Mouse (Mus musculus) forelimb bud, embryonic 11.5 days (tissue): ENCODE measurements around the gene C1ql2.
A peak's percentile ranks its signal among the peaks of the same experiment; 100 is the strongest.

ENCODE experiments used
- DNase-seq: peaks from one replicate; pipeline ENCODE4 v3.0.0-alpha.2; 2012; ENCODE audit warnings: low read depth, low spot score

Gene C1ql2

GRCm38 (mm10) chr1:120340419-120341171 lies at the start of gene C1ql2:
C1ql2 (plus strand) TSS chr1:120340582.
- DNase-seq, result no peak

- DNase-seq, result no peak
Measured at GRCm38 (mm10) chr1:120291709-120292108, 48.7 kb upstream of the C1ql2 start.

GRCm38 (mm10) chr1:120293803-120294202 lies 46.6 kb upstream of the C1ql2 start:
- no peak for DNase-seq

GRCm38 (mm10) chr1:120296936-120297335 lies 43.4 kb upstream of the C1ql2 start:
- no peak for DNase-seq

- no peak for DNase-seq
Measured at GRCm38 (mm10) chr1:120305801-120306200, 34.6 kb upstream of the C1ql2 start.

GRCm38 (mm10) chr1:120321270-120322021 lies 18.9 kb upstream of the C1ql2 start:
- DNase-seq, result no peak

GRCm38 (mm10) chr1:120323131-120323561 lies 17.2 kb upstream of the C1ql2 start:
- DNase-seq, result no peak

GRCm38 (mm10) chr1:120327714-120328113 lies 12.7 kb upstream of the C1ql2 start:
- peak; percentile 43 for DNase-seq

GRCm38 (mm10) chr1:120328212-120328611 lies 12.2 kb upstream of the C1ql2 start:
- no peak for DNase-seq

GRCm38 (mm10) chr1:120331841-120332240 lies 8.5 kb upstream of the C1ql2 start:
- DNase-seq, result peak; percentile 75

- no peak for DNase-seq
Measured at GRCm38 (mm10) chr1:120337970-120338369, 2.4 kb upstream of the C1ql2 start.

GRCm38 (mm10) chr1:120341172-120341675 lies 842 bp downstream of the C1ql2 start:
- no peak for DNase-seq

- DNase-seq, result no peak
Measured at GRCm38 (mm10) chr1:120341811-120342370, 1.5 kb downstream of the C1ql2 start.

- peak; percentile 45 for DNase-seq
Measured at GRCm38 (mm10) chr1:120342371-120342821, 2.0 kb downstream of the C1ql2 start.

GRCm38 (mm10) chr1:120345001-120345400 lies 4.6 kb downstream of the C1ql2 start:
- no peak for DNase-seq

- DNase-seq, result no peak
Measured at GRCm38 (mm10) chr1:120354387-120354786, 14.0 kb downstream of the C1ql2 start.

- DNase-seq, result peak; percentile 33
Measured at GRCm38 (mm10) chr1:120357371-120358274, 17.2 kb downstream of the C1ql2 start.

GRCm38 (mm10) chr1:120363638-120364037 lies 23.3 kb downstream of the C1ql2 start:
- DNase-seq, result no peak

- DNase-seq, result no peak
Measured at GRCm38 (mm10) chr1:120368138-120368537, 27.8 kb downstream of the C1ql2 start.

- DNase-seq, result no peak
Measured at GRCm38 (mm10) chr1:120374131-120374530, 33.7 kb downstream of the C1ql2 start.

- no peak for DNase-seq
Measured at GRCm38 (mm10) chr1:120374832-120375231, 34.5 kb downstream of the C1ql2 start.
